Mouse (Mus musculus) midbrain, embryonic 11.5 days (tissue): ENCODE data around the gene Jph3. TPM values are rescaled to one million over a fixed set of nuclear protein-coding genes. Genes with fewer than 3 reads are reported as not detected.
A peak's percentile ranks its signal among the peaks of the same experiment; 100 is the strongest.

Experiments used
- ATAC-seq: fragments of 200-750 bp; cut with Nextera tagmentation; 2 replicates; pipeline ENCODE4 v1.8.0; 2017; ENCODE audit warnings: moderate TSS enrichment, moderate library complexity; ENCODE audit not compliant: low FRiP score
- DNase-seq: peaks from one replicate; pipeline ENCODE4 v3.0.0; 2015; ENCODE audit warnings: low spot score; ENCODE audit errors: missing footprints
- H3K27ac ChIP-seq: fragments of 300-500 bp; sonication (generic); 2 replicates; pipeline ENCODE4 v1.5.1; 2014; ENCODE audit warnings: low read depth, low read length
- H3K27me3 ChIP-seq: fragments of 300-500 bp; sonication (generic); 2 replicates; pipeline ENCODE4 v1.6.1; 2014; ENCODE audit warnings: mild to moderate bottlenecking, low read length, moderate library complexity, mixed read lengths; ENCODE audit not compliant: control insufficient read depth, insufficient read depth
- H3K36me3 ChIP-seq: fragments of 300-500 bp; sonication (generic); 2 replicates; pipeline ENCODE4 v1.6.1; 2014; ENCODE audit warnings: mild to moderate bottlenecking, low read length, moderate library complexity, mixed read lengths; ENCODE audit not compliant: control insufficient read depth, insufficient read depth
- H3K4me1 ChIP-seq: fragments of 300-500 bp; sonication (generic); 2 replicates; pipeline ENCODE4 v1.6.1; 2014; ENCODE audit warnings: low read length; ENCODE audit not compliant: control insufficient read depth, insufficient read depth
- H3K4me2 ChIP-seq: fragments of 300-500 bp; sonication (generic); 2 replicates; pipeline ENCODE4 v1.6.1; 2014; ENCODE audit warnings: mild to moderate bottlenecking, moderate library complexity
- H3K4me3 ChIP-seq: fragments of 300-500 bp; sonication (generic); 2 replicates; pipeline ENCODE4 v1.5.1; 2014; ENCODE audit warnings: low read depth, low read length
- H3K9ac ChIP-seq: fragments of 300-500 bp; sonication (generic); 2 replicates; pipeline ENCODE4 v1.6.1; 2014; ENCODE audit warnings: low read length
- H3K9me3 ChIP-seq: fragments of 300-500 bp; sonication (generic); 2 replicates; pipeline ENCODE4 v1.6.1; 2016; ENCODE audit warnings: low read length; ENCODE audit not compliant: control insufficient read depth
- WGBS: fragments of 180-500 bp; shearing (Covaris S2); extraction: QIAGEN DNeasy Blood & Tissue Kit; methylation state at CpG from one replicate; pipeline ENCODE4 v1.1.7; 2014; 5-methylcytosine and 5-hydroxymethylcytosine counted together
- polyA plus RNA-seq: library from polyadenylated mRNA; unstranded; fragments of >200 nt; fragmentation: Nextera tagmentation; extraction: Ambion mirVana; gene quantifications from 2 replicates; pipeline ENCODE4 v1.2.1, GENCODE M21; 2014

Jph3 gene
- polyA plus RNA-seq = 10.2 and 10.4 TPM in 2 replicates

DNA sequence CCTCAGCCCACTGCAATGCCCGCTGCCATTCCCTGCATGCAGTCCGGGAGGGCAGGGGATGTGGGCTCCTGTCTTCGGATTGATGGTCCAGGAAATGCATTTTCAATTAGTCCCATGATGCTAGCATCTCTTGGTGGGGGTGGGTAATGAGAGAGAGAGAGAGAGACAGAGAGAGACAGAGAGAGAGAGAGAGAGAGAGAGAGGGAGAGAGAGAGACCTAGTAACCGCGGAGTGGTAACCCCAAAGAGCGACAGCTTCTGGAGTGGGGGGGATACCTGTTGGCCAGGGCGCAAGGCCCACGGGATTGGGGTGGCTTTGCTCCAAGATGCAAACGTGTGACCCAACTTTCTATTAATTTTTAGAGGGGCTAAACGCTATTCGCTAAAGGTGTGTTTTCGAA is at the start of gene Jph3:
Gene Jph3 (plus strand): TSS at position 301 of the 400 bp plus-strand sequence.
- DNase-seq (no peak), ATAC-seq (no peak)
- 8% methylated on average over 12 of the region's 12 CpGs for WGBS
- Histone ChIP-seq H3K4me2 (peak within 1 kb of the TSS; percentile 76), H3K9ac (peak within 1 kb of the TSS; percentile 61), H3K9me3 (no peaks in the 10 kb centered on the region), H3K36me3 (no peaks in the 10 kb centered on the region), H3K4me1 (peaks cover 14% of the 10 kb centered on the region), H3K4me3 (peak within 1 kb of the TSS; percentile 56), H3K27me3 (peaks cover 51% of the 10 kb centered on the region), H3K27ac (no peak within 1 kb of the TSS; the same call in 1 of the 2 replicates)

DNA sequence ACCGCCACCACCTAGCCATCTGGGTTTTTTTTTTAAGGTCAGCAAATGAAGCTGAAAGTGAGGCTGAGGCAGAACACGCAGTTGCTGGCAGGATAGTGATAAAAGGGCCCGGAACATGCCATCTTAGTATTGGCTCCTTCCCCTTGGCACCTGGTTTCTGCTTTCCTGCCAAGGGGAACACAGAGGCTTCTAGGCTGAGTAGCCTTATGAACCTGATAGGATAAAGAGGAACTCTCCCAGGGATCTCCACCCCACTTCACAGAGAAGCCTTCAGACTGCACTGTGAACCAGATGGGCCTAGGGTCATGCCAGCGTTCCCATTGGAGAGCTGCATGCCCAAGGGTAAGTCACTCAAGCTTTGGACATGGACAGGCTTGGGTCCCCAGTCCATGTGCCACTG is 48.5 kb upstream of the Jph3 start:
- Histone ChIP-seq H3K27me3 (no peaks in the 10 kb centered on the region), H3K9me3 (no peaks in the 10 kb centered on the region), H3K4me1 (no peaks in the 10 kb centered on the region), H3K4me3 (no peak overlapping the region), H3K4me2 (no peak overlapping the region), H3K36me3 (no peaks in the 10 kb centered on the region), H3K27ac (no peak overlapping the region), H3K9ac (no peak overlapping the region)
- 90% methylated on average over 4 of the region's 4 CpGs for WGBS
- DNase-seq (no peak), ATAC-seq (no peak)

DNA sequence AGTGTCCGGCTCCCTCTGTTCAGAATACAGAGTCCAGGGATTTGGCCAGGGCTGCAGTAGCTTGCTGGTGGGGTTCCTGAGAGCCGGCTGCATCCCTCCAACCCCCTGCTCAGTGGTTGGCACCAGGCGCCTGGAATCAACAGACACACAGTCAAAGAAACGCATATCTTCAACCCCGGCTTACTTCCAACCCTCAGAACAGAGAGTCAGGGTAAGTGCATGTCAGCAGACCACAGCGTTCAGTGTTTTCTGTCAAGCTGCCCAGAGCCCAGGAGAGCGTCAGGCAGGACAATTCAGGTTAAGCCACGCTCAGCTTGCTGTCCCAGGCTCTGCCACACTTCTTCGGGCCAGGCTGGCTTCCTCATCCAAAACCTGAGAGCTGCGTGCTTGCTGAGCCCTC is 48.0 kb upstream of the Jph3 start:
- Histone ChIP-seq H3K36me3 (no peaks in the 10 kb centered on the region), H3K27ac (no peak overlapping the region), H3K4me3 (no peak overlapping the region), H3K27me3 (no peaks in the 10 kb centered on the region), H3K4me2 (no peak overlapping the region), H3K9me3 (no peaks in the 10 kb centered on the region), H3K4me1 (no peaks in the 10 kb centered on the region), H3K9ac (no peak overlapping the region)
- ATAC-seq (no peak), DNase-seq (no peak)
- WGBS = 60% methylated on average over 10 of the region's 10 CpGs

DNA sequence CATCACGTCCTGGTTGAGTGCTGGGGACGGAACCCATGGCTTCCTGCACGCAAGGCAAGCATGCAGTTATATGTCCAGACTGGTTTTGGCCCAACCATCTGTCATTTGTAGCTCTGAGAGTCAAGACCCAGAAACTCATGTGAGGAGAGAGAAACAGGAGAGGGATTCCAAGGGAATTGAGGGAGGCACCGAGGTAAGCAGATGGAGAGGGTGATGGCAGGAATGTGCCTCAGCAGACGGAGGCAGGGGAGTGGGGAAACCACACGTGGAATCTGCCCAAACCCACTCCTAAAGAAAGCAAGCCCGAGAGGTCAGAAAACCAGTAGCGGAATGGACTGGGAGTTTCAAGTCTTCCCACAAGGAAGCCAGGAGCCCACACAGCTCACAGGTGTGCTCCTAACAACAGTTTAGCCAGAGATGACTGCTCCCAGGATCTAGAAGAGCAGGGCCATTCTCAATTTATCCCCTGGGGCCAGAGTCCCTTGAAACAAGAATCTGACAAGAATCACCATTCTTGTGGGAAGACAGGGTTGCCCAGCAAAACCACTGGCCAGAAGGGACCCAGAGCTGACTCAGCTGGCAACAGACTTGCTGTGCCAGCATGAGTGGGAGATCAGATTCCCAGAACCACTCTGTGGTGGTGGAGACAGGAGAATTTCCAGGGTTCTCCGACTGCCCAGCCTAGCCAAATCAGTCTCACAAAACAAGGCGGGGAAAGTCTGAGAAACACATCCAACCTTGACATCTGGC is 46.2 kb upstream of the Jph3 start:
- no peak for DNase-seq
- WGBS = 86% methylated on average over 10 of the region's 10 CpGs
- Histone ChIP-seq H3K4me3 (no peak overlapping the region), H3K4me2 (no peak overlapping the region), H3K9ac (no peak overlapping the region), H3K27ac (no peak overlapping the region), H3K27me3 (no peaks in the 10 kb centered on the region), H3K4me1 (peaks cover 9% of the 10 kb centered on the region), H3K36me3 (no peaks in the 10 kb centered on the region), H3K9me3 (no peaks in the 10 kb centered on the region)
- no peak for ATAC-seq

DNA sequence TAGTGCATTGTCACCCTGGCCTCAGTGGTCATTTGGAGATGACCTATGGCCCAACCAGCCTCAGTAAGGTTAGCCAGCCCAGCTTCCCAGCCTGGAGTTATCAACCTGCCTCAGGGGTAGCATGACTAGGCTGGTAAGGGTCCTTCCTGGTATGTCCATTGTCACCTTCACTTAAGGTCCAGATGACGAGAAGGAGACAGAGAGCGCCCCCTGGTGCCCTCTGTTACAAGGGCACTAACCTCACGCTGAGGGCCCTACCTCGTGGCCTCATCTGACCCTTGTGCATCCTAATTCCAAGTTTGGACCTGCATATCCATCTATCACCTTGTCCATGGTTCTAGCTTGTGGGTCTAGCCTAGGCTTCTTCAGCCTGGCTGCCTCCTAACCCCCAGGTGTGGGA is 44.0 kb upstream of the Jph3 start:
- DNase-seq (peak; percentile 91), ATAC-seq (no peak)
- no peaks in the 10 kb centered on the region for H3K36me3 ChIP-seq
- H3K27me3 ChIP-seq = no peaks in the 10 kb centered on the region
- no peak overlapping the region for H3K4me3 ChIP-seq
- H3K27ac ChIP-seq = no peak overlapping the region
- no peaks in the 10 kb centered on the region for H3K9me3 ChIP-seq
- WGBS = 21% methylated on average over 4 of the region's 4 CpGs
- H3K4me2 ChIP-seq = no peak overlapping the region
- H3K9ac ChIP-seq = no peak overlapping the region
- H3K4me1 ChIP-seq = peaks cover 13% of the 10 kb centered on the region

DNA sequence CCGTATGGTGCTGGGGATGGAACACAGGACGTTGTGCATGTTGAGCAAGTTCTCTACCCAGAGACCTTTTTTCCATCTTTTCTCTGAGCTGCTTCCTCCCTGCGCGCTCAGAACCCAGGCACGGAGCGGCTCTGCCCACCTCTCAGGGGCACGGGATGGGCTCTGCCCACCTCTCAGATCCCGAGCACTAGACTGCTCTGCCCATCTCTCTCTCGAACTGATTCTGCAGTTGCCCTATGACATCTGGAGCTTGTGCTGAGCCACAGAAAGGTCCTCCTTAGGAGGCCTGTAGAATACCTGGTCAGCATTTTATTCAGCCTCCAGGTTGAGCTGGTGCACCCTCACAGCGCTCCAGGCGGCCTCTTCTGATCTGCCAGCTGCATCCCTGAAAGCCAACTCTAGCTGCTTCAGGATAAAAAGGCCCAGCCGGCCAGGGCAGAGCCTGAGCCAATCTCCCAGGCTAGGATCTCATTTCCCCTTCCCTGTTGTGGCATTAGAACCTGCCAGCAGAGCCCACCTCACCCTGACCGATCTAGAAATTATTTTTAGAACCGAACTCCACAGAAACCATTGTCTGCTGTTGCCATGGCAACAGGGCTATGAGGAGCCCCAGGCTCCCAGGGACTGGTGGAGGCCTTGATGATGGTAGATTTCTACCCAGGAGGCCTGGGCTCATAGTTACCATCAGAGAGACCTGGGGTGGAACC is 41.8 kb upstream of the Jph3 start:
- peak; percentile 84 for DNase-seq

DNA sequence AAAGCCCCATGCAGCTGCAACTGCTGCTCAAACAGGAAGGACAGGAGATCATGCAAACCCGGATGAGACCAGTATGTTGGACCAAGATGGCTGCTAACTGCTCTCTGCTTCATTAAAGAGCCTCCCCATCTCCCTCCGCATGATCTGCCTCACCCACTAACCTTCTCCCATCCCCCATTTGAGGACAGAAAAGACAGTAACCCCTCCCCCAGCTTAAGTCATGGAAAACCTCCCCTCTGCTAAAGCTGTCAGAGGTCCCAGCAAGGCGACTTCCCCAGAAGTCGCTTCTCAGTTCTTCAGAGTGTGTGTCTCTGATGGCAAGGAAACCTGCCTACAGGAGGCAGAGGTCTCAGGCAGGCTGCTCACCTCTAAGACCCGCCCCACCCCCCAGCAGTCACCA is 40.9 kb upstream of the Jph3 start:
- Histone ChIP-seq H3K9me3 (no peaks in the 10 kb centered on the region), H3K36me3 (no peaks in the 10 kb centered on the region), H3K4me2 (no peak overlapping the region), H3K27ac (no peak overlapping the region), H3K4me1 (peaks cover 13% of the 10 kb centered on the region), H3K4me3 (no peak overlapping the region), H3K27me3 (no peaks in the 10 kb centered on the region), H3K9ac (no peak overlapping the region)
- DNase-seq (no peak), ATAC-seq (no peak)
- WGBS = 38% methylated on average over 5 of the region's 5 CpGs

More for the DNA sequence above, 41.8 kb upstream of the Jph3 start:
- Histone ChIP-seq H3K4me3 (no peak overlapping the region), H3K27me3 (no peaks in the 10 kb centered on the region), H3K4me1 (peaks cover 13% of the 10 kb centered on the region), H3K27ac (no peak overlapping the region; the same call in 1 of the 2 replicates), H3K9ac (no peak overlapping the region), H3K9me3 (no peaks in the 10 kb centered on the region), H3K36me3 (no peaks in the 10 kb centered on the region), H3K4me2 (no peak overlapping the region)
- WGBS = 56% methylated on average over 14 of the region's 14 CpGs
- ATAC-seq = peak; percentile 50; the same call in 1 of the 2 replicates

DNA sequence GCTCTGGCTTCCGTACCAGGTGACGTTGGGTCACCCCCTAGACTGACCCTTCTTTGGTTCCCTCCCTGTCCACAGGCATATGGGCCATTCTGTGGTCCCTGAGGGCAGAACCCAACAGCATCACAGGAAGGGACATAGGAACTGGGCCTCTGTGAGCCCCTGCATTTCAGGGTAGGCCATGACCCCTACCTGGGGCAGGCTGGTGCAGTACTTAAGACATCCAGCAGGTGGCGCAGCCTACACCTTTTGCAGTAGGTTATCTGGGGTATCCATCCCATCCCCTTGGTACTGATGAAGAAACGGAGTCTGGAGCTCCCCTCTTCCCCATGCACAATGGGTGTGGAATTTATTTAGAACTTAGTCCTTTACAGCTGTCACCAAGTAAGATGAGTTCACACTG is 35.0 kb upstream of the Jph3 start:
- Histone ChIP-seq H3K27ac (no peak overlapping the region), H3K9me3 (no peaks in the 10 kb centered on the region), H3K36me3 (no peaks in the 10 kb centered on the region), H3K4me1 (peaks cover 14% of the 10 kb centered on the region), H3K9ac (no peak overlapping the region), H3K27me3 (no peaks in the 10 kb centered on the region), H3K4me3 (no peak overlapping the region), H3K4me2 (no peak overlapping the region)
- DNase-seq (peak; percentile 93), ATAC-seq (no peak)
- whole genome bisulfite sequencing = 54% methylated on average over 4 of the region's 4 CpGs

DNA sequence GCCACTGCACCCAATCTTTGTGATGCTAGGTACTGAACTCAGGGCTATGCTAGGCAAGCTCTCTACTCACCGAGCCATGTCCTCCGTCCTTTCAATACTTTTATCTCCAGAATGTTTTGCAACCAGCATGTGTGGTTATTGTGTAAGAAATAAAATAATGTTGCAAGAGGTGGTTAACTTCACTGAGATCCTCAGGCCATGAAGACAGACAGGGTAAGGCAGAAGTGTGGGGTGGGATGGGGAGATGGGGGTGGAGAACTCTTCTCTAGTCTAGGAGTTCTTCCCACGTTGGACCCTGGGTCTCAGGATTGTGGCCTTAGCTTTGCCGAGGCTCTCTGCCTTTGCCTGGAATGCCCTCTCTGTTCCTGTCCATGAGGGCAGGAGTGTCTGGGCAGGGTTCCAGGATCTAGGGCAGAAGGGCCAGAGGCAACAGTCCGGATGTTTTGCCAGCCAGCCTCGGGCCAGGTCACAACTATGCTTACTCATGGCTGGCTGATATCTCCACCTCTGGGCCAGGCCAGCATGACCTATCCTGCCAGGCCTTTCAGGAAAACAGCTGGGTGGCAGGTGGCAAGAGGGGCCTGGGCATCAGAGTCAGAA is 33.7 kb upstream of the Jph3 start:
- H3K4me2 ChIP-seq = no peak overlapping the region
- no peaks in the 10 kb centered on the region for H3K9me3 ChIP-seq
- H3K9ac ChIP-seq = no peak overlapping the region
- no peak for ATAC-seq
- no peaks in the 10 kb centered on the region for H3K36me3 ChIP-seq
- H3K4me1 ChIP-seq = peaks cover 14% of the 10 kb centered on the region
- no peak overlapping the region for H3K4me3 ChIP-seq
- DNase-seq = no peak
- H3K27me3 ChIP-seq = no peaks in the 10 kb centered on the region
- 85% methylated on average over 6 of the region's 6 CpGs for WGBS
- H3K27ac ChIP-seq = no peak overlapping the region
